Comparison of ENCODE assay signal across 19 mouse cellular contexts in genomic region chr12:104933800-104934199, GRCm38 (mm10).
"Had no signal": no experiment of that assay in that cellular context is flagged by ENCODE, and none has a peak within 500 bp of the region (broad histone marks: within the 10 kb centered on the region; RNA-seq: fewer than 3 reads in every experiment).

No protein-coding gene starts in this region.

- H3K4me1 ChIP-seq: heart, embryonic 10.5 days; heart, embryonic 12.5 days; hindbrain, embryonic 12.5 days; intestine, embryonic 15.5 days had no signal

- H3K27ac ChIP-seq: gastrocnemius, adult 2 months; heart, embryonic 10.5 days; hindbrain, embryonic 10.5 days; hindbrain, embryonic 12.5 days; hindbrain, embryonic 14.5 days; intestine, embryonic 15.5 days; layer of hippocampus, adult 2 months; left cerebral cortex, adult 2 months; limb, embryonic 10.5 days; limb, embryonic 12.5 days had no signal

- ATAC-seq: hindbrain, embryonic 16.5 days; inflammation-experienced regulatory T-cells, adult 6 months; intestine, embryonic 15.5 days; intestine, postnatal 0 days had no signal

- H3K9me3 ChIP-seq: heart, embryonic 10.5 days; intestine, embryonic 15.5 days; limb, embryonic 10.5 days had no signal

- H3K27me3 ChIP-seq: intestine, embryonic 15.5 days had no signal

- DNase-seq: gastrocnemius, adult 2 months; gastrocnemius, postnatal 10 days; gastrocnemius, postnatal 25 days; heart, adult 18-20 months; heart, postnatal 10 days; heart, postnatal 4 days had no signal

- H3K4me3 ChIP-seq: gastrocnemius, adult 2 months; heart, embryonic 10.5 days; heart, embryonic 12.5 days; hindbrain, embryonic 10.5 days; hindbrain, embryonic 12.5 days; intestine, embryonic 15.5 days; layer of hippocampus, adult 2 months; left cerebral cortex, adult 2 months; limb, embryonic 10.5 days; limb, embryonic 12.5 days had no signal

- H3K9ac ChIP-seq: heart, embryonic 12.5 days; hindbrain, embryonic 12.5 days; hindbrain, embryonic 14.5 days; intestine, embryonic 15.5 days; limb, embryonic 12.5 days had no signal

- H3K36me3 ChIP-seq: heart, embryonic 10.5 days; heart, embryonic 12.5 days; hindbrain, embryonic 10.5 days; hindbrain, embryonic 12.5 days; intestine, embryonic 15.5 days; limb, embryonic 10.5 days; limb, embryonic 12.5 days had no signal

- H3K4me2 ChIP-seq: heart, embryonic 12.5 days; hindbrain, embryonic 12.5 days; hindbrain, embryonic 14.5 days; intestine, embryonic 15.5 days; limb, embryonic 12.5 days had no signal
